In genomic region chr1:59368649-59369319, GRCm38 (mm10) we compare ENCODE assay signal across 21 mouse cellular contexts.
DNase-seq lines count a peak whose midpoint lies in the region; ATAC-seq lines count a peak whose summit lies in the region.
"Had no signal": no experiment of that assay in that cellular context is flagged by ENCODE, and none has a peak within 500 bp of the region (broad histone marks: within the 10 kb centered on the region; RNA-seq: fewer than 3 reads in every experiment).

No protein-coding gene starts in this region.

- no peak overlapping the region for H3K9ac ChIP-seq in liver, embryonic 12.5 days
- H3K9ac ChIP-seq: forebrain, embryonic 13.5 days; hindbrain, embryonic 14.5 days; liver, embryonic 14.5 days; midbrain, embryonic 12.5 days; neural tube, embryonic 15.5 days had no signal

- DNase-seq in heart, adult 11 months = peak; percentile 79
- DNase-seq in heart, postnatal 14 days = no peak
- DNase-seq in liver = no peak
- DNase-seq in limb, embryonic 10.5 days (ENCODE audit: low spot score) = no peak
- peak; percentile 53 for DNase-seq in lung, postnatal 10 days
- DNase-seq in cerebellum, adult 9-10 months = no peak
- DNase-seq in adrenal gland, postnatal 4 days (ENCODE audit: low spot score in 2 of 2) = no peak
- DNase-seq: cerebellum, adult 11 months; cerebellum, postnatal 36 days; gastrocnemius, postnatal 36 days; kidney, adult 9 months; right cerebral cortex, postnatal 4 days; thymus, postnatal 4 days had no signal

- no peak for ATAC-seq in liver, embryonic 12.5 days
- ATAC-seq: CD4-positive, CD25-positive, alpha-beta regulatory T cell, adult 4 months; forebrain, embryonic 13.5 days had no signal

- H3K27me3 ChIP-seq in liver, embryonic 12.5 days (replicated peaks) = no peaks in the 10 kb centered on the region
- H3K27me3 ChIP-seq in limb, embryonic 10.5 days (ENCODE audit: low read depth, poor library complexity, severe bottlenecking) = peaks cover 9% of the 10 kb centered on the region; the same call in 1 of the 2 replicates
- H3K27me3 ChIP-seq: forebrain, embryonic 13.5 days; neural tube, embryonic 15.5 days had no signal

- H3K4me3 ChIP-seq in liver, embryonic 12.5 days = no peak overlapping the region
- no peak overlapping the region for H3K4me3 ChIP-seq in limb, embryonic 10.5 days
- H3K4me3 ChIP-seq: forebrain, embryonic 13.5 days; midbrain, embryonic 12.5 days; neural tube, embryonic 15.5 days had no signal

- no peaks in the 10 kb centered on the region for H3K36me3 ChIP-seq in liver, embryonic 12.5 days
- no peaks in the 10 kb centered on the region for H3K36me3 ChIP-seq in limb, embryonic 10.5 days
- H3K36me3 ChIP-seq: G1E; midbrain, embryonic 12.5 days; neural tube, embryonic 15.5 days had no signal

- no peaks in the 10 kb centered on the region for H3K9me3 ChIP-seq in liver, embryonic 12.5 days (replicated peaks)
- H3K9me3 ChIP-seq in limb, embryonic 10.5 days (replicated peaks) = no peaks in the 10 kb centered on the region
- H3K9me3 ChIP-seq: forebrain, embryonic 13.5 days; G1E; midbrain, embryonic 12.5 days; neural tube, embryonic 15.5 days had no signal

- H3K4me1 ChIP-seq in liver, embryonic 12.5 days = peaks cover 46% of the 10 kb centered on the region
- H3K4me1 ChIP-seq in limb, embryonic 10.5 days = peaks cover 39% of the 10 kb centered on the region
- H3K4me1 ChIP-seq: forebrain, embryonic 13.5 days had no signal

- H3K4me2 ChIP-seq in liver, embryonic 12.5 days = no peak overlapping the region; the same call in 1 of the 2 replicates
- H3K4me2 ChIP-seq: forebrain, embryonic 13.5 days; hindbrain, embryonic 14.5 days; midbrain, embryonic 12.5 days; neural tube, embryonic 15.5 days had no signal

- 58% methylated on average over 10 of the region's 10 CpGs for WGBS in liver, embryonic 12.5 days (ENCODE audit: insufficient replicate concordance)
- WGBS in limb, embryonic 10.5 days = 31% methylated on average over 10 of the region's 10 CpGs

- H3K27ac ChIP-seq in liver, embryonic 12.5 days = peak overlapping the region; percentile 54
- H3K27ac ChIP-seq in limb, embryonic 10.5 days = 0 out of 2 replicates have a peak overlapping the region, but pooled peaks have one; percentile 10
- H3K27ac ChIP-seq: forebrain, embryonic 13.5 days; hindbrain, embryonic 14.5 days; liver, embryonic 14.5 days; midbrain, embryonic 12.5 days; neural tube, embryonic 15.5 days had no signal

- intact Hi-C loops in heart, postnatal 14 days (cut with DNase I) = no loop called here

Comparison
In these comparisons a context has a peak if more than half of its experiments do, and no peak if none do; other contexts are left out.
1. DNase-seq: peak in heart, adult 11 months (single experiment) and lung, postnatal 10 days (single experiment); none in heart, postnatal 14 days (0 of 2), liver (single experiment), limb, embryonic 10.5 days (single experiment), cerebellum, adult 9-10 months (single experiment) and adrenal gland, postnatal 4 days (0 of 2).